Mouse (Mus musculus) NIH3T3 (cell line): ENCODE measurements around the gene Kdm2b.

ENCODE experiments used
- DNase-seq: peaks from one replicate; pipeline ENCODE4 v3.0.0-alpha.2; 2012; ENCODE audit warnings: low read depth

Kdm2b gene

DNA sequence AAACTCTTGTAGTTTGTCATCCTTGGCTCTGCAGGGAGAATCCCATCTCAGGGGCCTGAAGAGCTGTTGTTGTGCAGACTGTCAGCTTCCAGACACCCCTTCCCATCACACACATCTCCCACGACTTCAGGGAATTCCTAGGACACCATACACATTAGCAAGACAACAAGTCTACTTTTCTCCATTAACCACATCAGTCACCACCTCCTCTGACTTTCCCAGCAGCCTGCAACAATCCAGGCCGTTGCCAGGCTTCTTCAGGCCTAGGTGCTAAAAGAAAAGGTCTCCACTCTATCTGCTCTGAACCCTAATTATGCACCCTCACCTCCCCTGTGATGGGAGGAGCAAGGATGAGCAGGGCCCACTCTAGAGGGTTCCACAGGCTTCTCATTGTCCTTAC is 99.2 kb downstream of the Kdm2b start:
- no peak for DNase-seq

DNA sequence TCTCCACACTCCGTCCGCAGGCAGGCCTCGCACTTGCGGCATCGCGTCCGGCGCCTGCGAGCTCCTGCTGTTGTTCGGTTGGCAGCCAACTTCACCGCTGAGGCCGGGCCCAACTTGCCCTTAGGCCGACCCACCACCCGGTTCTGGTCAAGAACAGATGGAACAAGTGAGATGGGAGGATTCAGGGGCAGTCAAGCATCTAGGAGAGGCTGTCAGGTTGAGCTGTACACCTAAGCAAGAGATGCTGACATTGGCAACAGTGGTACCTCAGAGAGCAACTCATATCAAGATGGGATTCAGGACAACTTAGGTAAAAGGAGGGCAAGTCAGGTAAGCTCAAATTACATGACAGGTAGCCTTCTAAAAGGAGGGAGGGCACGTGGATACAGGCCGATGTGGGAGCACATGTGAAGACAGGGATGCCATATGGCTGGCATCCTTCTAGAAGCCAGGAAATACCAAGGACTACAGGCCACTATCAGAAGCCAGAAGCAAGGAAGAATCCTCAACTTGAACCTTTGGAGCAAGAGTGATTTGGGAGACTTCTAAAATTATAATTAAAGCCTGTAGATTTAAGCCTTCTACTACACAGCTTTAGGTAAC is 100.9 kb downstream of the Kdm2b start:
- no peak for DNase-seq

DNA sequence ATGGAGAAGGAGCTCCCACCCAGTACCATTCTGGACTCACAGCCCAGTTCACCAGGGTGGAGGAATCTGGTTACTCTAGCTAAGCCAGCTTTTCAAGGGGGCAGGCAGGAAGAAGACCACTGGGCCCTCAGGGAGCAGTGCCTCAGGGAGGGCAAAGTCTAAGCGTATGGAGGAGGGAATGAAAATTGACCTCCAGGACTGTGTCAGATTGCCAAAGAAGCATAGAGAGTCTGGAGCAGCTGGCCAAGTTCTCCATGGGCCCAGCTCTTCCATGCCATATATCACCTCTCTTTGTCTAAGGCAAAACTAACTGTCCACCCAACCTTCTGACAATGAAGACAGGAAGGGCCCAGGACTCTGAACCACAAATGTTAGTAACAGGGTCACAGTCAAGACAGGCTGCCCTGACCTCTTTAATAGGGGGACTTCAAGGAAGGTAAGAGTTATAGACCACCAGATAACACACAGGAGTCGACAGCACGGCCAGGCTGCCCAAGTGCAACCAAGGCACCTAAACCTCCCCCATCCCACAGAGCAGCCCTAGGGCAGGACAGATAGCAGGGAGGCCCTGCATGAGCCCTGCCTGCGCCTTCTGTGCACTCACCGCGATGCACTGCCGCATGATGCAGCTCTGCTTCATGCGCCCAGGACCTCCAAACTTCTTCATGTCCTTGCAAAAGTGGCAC is 101.6 kb downstream of the Kdm2b start:
- DNase-seq, result no peak

DNA sequence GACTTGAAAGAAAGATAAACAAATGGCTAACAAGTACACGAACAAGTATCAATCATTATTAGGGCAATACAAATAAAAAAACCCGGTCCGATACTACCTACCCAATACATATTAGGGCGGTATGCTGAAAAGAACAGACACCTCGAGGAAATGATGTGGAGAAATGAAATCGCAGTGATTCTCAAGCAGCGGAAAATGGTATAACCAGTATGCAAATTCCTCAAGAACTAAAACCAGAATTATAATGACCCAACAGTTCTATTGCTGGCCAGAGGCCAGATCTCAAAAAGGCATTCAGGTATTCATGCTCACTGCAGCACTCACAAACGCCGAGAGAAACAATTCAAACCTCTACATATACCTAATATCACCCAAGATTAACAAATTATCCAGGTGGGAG is 102.6 kb downstream of the Kdm2b start:
- DNase-seq, result no peak

DNA sequence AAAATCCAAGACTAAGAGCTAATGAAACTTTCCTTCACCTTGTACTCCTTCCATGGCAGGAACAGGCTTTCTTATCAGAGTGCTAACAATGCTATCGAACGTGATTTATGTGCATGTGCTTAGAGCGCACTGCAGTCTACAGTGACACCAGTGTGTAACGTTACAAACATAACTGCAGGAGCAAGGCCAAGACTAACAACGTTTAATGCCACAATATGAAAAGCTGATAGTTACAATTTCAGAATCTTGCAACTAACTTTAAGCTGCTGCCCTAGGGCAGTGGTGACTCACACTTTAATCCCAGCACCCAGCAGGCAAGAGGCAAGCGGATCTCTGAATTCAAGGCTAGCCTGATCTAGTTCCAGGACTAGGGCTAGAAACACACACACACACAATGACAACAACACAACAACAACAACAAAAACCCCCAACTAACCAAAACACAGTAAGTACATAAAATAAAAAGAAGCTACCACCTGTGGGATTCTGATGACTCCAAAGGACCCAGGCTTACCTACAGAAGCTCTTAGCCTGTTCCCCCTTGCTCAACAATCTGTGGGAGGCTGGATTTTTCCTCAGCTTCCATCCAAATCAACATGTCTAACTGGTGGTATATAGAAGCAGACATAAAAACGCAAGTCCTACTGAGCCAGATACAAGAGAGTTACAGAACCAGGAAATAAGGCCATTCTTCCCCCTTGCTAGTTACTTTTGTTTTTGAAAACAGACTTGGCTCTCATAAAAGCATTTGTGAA is 104.9 kb downstream of the Kdm2b start:
- peak; percentile 77 for DNase-seq

DNA sequence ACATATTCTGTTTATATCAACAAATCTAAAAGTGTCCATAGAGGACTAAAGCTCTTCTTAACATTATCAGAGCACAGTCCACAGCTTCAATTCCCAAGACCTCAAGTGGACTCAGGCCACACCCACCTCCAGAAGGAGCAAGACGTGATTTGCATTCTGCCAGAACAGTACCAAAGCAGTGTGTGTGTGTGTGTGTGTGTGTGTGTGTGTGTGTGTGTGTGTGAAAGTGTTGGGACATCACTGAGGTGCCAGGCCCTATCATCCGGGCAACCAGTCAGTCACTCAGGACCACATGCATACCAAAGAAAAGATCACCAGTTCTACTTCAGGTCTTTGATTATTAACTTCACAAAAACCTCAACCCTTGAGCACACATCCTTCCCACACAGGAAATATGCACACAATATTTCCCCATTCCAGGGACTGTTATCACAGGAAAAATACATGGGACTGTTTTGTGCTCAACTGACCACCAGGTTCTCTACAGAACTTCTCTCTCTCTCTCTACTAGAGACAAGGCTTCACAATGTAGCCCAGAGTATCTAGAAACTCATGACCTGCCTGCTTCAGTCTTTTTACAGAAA is 105.9 kb downstream of the Kdm2b start:
- DNase-seq, result no peak

DNA sequence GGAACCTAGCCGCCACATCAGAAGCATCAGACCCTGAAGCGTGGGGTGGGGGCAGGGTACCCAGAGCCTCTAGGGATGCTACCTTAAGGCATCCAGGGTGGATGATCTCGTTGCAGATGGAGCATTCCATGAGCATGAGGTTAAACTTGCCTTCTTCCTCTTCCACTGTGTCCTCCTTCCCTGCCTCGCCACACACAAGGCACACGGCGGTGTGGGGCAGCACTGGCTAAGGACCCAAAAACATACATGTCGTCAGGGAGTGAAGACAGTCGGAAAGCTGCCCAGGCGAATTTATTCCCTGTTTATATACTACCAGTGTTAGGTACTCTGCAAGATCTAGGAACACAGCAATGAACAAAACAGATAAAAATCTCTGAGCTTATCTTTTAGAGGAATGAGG is 106.4 kb downstream of the Kdm2b start:
- DNase-seq, result no peak

DNA sequence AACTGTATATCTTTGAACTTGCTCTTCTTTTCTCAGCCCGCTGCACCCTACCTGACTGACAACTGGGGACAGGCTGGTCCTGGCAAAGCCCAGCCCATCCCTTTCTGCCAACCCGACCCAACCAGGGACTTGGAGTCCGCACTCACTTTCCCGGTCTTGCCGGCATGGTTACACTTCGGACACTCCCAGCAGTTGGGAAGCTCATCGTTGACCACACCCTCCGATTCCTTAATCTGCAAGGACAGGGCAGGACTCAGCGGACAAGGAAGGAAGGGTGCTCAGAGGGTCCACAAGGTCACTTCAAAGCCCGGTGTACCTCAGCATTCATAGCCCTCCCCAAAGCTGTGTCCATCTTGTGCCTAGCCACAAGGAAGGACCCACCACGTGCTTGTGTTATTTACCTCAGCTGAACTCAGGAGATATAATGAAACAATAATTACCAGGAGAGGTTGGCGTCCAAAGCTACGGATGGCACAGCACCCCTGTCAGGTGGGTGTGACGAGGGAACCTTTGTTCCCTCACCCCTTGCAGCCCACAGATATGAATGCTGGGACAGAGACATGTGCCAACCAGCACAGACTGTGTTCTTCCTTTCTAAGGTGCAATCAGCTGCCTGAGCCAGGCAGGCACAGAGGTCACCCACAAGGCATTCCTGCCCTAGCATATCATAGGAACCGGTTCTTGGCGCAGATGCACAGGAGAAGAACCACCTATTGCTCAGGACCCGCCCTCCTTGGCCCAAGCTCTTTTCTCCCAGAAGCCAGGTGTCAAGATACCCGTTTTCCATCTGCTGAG is 107.2 kb downstream of the Kdm2b start:
- no peak for DNase-seq

DNA sequence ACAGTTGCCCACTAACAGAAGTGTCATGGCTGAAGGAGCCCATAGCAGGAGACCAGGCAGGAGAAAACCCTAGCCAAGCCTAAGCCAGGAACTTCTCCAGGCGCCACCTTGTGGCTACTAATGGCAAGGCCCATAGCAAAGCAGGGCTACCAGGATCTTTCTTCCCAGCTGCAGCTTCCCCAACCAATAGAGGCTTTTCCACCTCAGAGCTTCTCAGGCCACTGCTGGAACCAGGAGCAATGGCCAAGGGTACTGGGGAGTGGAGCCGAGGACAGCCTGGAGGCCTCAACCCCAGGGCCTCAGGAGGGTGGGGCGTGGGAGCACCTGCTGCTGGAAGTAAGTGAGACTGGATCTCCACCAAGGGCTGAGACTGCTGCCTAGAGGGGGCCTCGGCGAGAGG is 108.3 kb downstream of the Kdm2b start:
- DNase-seq, result peak; percentile 81

DNA sequence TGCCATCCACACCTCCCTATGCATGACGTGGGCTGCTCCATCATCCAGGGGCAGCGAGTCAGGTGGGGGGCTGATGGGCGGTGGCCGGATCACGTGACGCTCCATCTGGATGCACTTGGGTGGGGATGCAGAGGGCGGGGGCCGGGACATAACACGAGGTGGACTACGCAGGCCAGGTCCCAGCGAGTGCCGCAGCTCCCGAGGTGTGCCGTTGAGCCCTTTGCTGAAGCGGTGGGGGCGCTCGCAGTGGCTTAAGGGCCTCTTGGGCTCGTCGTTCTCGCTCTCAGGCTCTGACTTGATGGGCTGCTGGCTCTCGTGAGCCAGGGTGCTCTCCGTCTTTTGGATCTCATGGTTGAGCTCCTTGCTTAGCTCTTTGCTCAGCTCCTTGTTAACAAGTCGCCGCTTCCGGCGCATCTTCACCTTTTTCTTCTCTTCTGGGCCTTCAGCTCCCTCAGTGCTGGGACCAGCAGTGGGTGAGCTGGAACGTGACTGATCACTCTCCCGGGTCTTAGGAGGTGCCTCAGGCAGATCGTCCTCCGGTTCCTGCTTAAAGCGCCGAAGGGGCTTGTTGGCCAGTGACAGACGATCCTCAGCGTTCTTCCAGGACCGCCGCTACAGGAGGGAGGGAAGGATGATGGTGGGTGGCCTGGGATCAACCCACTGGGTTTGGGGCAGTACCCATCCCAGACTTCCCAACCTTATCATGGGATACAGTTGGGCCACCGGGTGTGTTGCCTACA is 109.2 kb downstream of the Kdm2b start:
- DNase-seq, result no peak

DNA sequence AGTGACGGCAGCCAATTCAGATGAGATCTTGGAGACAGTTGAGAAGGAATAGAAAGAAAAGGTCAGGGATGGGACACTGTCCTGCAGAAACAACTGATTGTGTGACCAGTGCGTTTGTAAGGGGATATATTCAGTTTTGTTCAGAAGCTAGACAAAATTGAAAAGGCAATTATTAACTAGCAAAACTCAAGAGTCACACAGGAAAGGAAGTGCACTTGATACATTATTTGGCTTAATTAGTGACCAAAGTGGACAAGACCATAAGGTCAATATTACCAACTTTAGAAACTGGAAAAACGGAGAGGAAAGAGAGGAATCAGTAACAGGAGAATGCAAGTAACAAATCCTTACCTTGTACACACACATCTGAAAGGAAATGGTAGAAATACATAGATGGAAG is 113.0 kb downstream of the Kdm2b start:
- no peak for DNase-seq

DNA sequence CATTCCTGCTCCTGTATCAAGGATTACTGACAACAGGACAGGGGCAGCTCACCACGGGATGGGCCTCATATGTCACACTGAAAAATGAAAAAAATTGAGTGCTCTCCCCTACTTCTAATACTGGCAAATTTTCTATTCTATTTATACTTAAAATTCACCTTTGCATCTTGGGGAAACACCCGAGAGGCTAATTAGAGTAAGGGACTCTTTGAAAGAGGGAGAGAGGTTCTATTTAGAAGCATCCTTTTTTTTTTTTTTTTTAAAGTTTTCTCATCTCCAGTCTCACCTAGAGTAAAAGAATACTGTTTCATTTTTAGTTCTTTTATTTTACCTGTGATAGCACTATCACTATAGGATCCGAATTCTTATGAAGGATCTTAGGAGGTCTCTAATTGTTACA is 115.3 kb downstream of the Kdm2b start:
- DNase-seq, result no peak

DNA sequence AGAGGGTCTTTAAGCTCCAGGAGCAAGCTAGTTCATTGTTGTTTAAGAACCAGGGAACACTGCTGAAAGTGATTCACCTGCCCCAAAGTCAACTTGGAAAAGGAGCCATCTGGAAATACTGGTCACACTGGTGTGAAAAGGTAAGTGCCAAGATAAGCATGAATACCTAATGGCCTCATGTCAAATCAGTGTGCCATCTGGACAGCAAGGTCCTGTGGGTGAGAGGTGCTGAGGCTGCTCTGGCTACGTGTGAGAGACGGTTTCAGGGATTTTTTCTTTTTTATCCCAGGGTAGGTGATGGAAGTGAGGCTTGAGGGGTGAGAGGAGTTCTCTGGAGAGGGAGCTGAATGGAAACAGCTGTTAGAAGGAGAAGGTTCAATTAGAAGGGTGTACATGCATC is 116.0 kb downstream of the Kdm2b start:
- no peak for DNase-seq

DNA sequence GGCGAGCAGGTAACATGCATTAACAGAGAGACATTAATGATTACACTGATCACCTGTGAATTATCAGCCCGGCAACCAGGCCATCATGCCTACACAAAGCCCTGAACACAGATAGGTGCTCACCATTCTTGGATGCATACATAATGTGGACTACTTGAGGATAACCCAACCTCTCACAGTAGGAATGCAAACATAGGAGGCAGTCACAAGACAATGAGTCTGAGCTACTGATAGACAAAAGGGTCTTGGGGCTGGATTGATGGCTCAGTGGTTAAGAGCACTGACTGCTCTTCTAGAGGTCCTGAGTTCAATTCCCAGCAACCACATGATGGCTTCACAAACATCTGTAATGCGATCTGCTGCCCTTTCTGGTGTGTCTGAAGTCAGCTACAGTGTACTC is 117.0 kb downstream of the Kdm2b start:
- no peak for DNase-seq

DNA sequence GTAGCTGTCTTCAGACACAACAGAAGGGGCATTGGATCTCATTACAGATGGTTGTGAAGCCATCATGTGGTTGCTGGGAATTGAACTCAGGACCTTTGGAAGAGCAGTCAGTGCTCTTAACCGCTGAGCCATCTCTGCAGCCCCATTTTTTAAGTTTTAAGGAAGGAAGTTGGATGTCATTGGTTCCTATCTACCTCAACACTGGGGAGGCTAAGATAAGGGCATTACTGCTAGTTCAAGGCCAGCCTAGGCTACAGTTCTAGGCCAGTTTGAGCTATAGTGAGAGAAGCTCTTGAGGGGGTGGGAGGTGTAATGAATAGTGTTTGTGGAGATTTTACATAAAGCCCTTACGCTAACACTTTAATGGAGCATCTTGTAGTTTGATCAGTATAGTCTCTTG is 126.6 kb downstream of the Kdm2b start:
- no peak for DNase-seq

DNA sequence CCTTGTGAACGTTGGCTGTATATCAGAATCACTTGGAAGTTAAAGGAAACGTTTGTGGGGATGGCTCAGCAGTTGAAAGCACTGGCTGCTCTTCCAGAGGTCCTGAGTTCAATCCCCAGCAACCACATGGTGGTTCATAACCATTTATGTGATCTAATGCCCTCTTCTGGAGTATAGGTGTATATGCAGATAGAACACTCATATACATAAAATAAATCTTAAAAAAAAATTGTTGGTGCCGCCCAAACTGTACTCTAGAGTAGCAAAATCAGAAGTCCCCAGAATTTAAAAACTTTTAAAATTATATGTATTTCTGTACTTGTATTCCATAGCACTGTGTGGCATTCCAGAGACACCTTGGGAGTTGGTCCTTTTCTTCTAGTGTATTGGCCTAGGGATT is 133.8 kb downstream of the Kdm2b start:
- no peak for DNase-seq

DNA sequence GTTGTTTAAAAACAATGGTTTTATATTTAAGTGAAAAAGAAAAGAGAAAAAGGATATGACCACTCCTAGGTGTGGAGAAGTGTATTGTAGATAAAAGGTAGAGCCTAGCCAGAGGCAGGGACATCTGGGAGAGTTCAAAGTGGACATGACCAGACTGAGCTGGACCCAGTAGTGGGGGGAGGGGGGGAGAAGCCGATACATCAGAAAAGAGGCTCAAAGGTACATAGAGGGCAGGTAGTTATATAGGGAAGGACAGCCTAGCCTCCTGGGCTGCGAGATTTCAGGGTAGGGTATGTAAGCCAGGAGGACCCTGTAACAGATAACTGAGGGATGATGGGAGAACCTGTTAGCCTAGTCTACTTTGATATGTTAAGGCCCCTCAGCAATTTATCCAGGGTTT is 137.0 kb downstream of the Kdm2b start:
- no peak for DNase-seq

DNA sequence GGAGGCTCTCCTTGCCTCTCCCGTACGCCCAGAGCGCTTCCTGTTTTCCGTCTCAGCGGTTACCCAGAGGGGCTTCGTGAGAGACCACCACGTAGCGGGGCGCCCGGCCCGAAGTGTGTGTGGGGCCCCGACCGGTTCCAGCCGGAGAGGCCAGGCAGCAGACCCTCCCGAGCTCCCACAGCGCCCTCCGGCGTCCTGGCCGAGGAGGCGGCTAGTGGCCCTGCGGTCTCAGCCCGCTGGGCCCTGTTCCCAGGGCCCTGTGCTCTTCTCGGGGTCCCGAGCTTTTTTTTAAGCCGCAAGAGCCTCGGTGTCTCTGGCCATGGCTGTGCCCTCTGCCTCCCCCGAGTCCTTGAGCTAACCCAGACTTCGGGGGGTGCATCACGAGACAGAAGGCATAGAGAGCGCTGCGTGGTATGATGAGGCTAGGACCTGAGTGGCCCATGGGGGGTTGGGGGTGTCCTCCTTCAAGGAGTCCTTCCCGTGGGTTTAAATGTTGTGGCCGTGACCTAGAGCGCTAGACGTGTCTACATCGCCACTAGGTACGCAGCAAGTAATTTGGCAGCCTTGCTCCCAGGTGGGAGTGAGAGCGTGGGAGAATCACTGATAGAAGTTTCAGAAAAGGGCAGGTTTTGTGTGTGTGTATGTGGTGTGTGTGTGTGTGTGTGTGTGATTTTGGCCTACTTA is 139.2 kb downstream of the Kdm2b start:
- peak; percentile 75 for DNase-seq

DNA sequence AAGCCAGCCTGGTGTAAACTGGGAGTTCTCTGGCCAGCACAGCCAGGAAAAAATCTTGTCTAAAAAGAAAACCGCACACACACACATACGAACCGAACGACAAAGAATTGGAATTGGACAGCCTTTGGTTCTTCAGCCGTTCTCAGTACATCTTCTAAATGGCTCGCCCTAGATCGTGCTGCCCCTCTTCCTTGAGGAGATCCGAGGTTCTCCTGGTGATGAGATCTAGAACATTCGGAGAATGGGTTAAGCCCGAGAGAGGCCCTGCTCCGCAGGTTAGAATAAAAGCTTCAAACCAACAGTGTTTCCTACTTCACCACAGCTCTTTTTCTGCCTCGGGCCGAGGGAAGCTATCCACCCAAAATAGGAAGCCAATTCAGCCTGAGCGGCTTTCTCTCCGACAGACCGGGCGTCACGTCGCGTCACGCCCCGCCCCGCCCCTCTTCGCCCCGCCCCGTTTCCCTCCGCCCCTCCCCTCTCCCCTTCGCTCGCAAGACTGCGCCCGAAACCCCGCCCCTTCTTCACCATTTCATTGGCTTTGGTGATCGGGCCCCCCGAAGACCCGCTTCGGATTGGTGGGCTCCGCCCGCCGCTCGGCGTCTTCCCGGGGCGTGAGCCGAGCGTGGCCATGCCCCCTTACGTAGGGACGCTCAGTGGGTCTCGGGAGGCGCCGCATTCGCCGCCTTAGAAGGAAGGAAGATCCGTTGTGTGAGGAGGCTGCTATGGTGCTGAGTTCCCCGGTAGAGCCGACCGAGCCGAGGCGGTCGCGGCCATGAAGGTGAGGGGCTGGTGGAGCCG is 139.9 kb downstream of the Kdm2b start, which contains the start of gene Rnf34:
Rnf34 (plus strand) TSS at position 528 of the 798 bp plus-strand sequence.
- peak; percentile 99 for DNase-seq

DNA sequence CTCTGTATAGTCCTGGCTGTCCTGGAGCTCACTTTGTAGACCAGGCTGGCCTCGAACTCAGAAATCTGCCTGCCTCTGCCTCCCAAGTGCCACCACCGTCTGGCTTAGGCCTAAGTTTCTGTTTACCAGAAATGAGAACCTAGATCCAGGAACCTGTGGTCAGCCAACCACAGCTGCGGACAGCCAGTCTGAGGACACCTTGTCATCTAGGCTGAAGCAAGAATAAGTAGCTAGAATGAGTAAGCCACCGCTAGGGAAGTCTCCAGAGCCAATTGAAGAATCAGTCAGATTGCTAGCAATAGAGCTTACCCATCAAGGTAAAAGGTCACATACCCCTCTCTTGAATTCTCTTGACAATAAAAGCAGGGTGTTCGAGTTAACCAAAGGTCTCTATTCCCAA is 145.8 kb downstream of the Kdm2b start:
- DNase-seq, result no peak
